Mouse (Mus musculus): ENCODE measurements at regions not wholly inside any gene's neighbourhood (a gene's known extent, or its start where the extent isn't known, plus 50 kb on each side); places are given as distances from the start of the nearest gene placed in this dataset.

DNA sequence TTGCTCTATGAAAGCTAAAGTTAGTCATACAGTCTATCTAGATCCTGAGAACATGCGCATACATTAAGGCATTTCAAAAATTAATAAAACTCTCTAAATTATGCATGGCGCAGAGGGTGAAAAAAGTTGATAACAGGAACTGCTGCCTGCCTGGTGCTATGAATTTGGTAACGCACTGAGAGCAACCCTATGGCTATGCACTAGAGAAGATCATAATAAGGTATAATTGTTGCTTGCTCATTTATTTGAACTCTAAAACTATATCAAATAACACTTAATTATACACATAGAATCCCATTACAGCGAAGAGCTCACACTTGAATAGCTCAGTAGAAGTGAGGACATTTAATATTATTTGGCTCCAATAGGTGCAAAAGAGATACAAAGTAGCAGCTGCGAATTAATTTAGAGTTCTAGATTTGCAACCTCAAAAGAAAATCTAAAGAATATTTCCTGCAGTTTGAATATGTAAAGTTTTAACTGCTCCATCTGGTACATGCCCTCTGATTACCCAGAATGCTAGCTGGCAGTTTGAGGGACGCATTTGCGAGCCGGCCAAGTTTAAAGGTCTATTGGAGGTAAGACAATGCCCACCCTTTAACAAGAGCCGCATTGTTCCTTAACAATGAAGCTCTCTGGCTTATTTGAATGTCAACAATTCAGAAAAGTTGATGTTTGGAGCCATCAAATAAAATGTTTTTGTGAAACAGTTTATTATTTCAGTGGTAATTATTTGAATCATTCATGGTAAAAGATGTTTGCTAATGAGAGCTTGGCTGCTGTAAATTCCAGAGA lies 56.0 kb upstream of the Fbxl4 start:
- no peak overlapping the region for H3K27ac ChIP-seq (replicated peaks in 1 of 2; ENCODE audit: control insufficient read depth in 1 of 2, insufficient read depth in 1 of 2, low read depth in 2 of 2, low read length in 2 of 2)
- 0 out of 2 replicates have a peak, but pooled peaks cover 8% of the 10 kb centered on the region for H3K9me3 ChIP-seq (ENCODE audit: control insufficient read depth, low read length)
- no peaks in the 10 kb centered on the region for H3K36me3 ChIP-seq (ENCODE audit: control insufficient read depth, insufficient read depth, low read length)
- WGBS, result 82% methylated on average over 9 of the region's 9 CpGs
- H3K4me3 ChIP-seq (ENCODE audit: control insufficient read depth in 1 of 2, insufficient read depth in 1 of 2, low read depth in 1 of 2, low read length in 2 of 2), result no peak overlapping the region
- ATAC-seq (ENCODE audit: insufficient number of reproducible peaks, insufficient read depth, low FRiP score, low read depth), result no peak
- no peak overlapping the region for H3K9ac ChIP-seq (ENCODE audit: low read length)
- no peaks in the 10 kb centered on the region for H3K4me1 ChIP-seq (ENCODE audit: control insufficient read depth in 2 of 2, insufficient read depth in 2 of 2, low read length in 2 of 2)
- H3K4me2 ChIP-seq (ENCODE audit: low read length), result no peak overlapping the region
- H3K27me3 ChIP-seq (ENCODE audit: control insufficient read depth, insufficient read depth, low read length), result no peaks in the 10 kb centered on the region

DNA sequence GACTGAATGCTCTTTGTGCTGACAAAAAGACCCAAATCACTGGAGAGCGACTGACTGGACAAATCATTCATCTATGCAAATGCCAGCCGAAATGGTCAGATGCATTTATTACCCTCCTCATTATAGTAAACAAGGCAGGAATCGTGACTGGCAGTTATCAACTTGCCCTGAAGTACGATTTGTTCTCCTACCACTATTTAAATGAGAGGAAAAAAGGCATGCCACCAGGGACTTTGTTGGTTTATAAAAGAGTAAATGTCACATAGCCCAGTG lies 55.5 kb upstream of the Fbxl4 start:
- 80% methylated on average over 4 of the region's 4 CpGs for WGBS
- Histone ChIP-seq H3K36me3 (ENCODE audit: control insufficient read depth, insufficient read depth, low read length) (no peaks in the 10 kb centered on the region), H3K4me3 (ENCODE audit: control insufficient read depth in 1 of 2, insufficient read depth in 1 of 2, low read depth in 1 of 2, low read length in 2 of 2) (no peak overlapping the region), H3K27ac (replicated peaks in 1 of 2; ENCODE audit: control insufficient read depth in 1 of 2, insufficient read depth in 1 of 2, low read depth in 2 of 2, low read length in 2 of 2) (no peak overlapping the region), H3K4me2 (ENCODE audit: low read length) (no peak overlapping the region), H3K27me3 (ENCODE audit: control insufficient read depth, insufficient read depth, low read length) (no peaks in the 10 kb centered on the region), H3K4me1 (ENCODE audit: control insufficient read depth in 2 of 2, insufficient read depth in 2 of 2, low read length in 2 of 2) (no peaks in the 10 kb centered on the region), H3K9ac (ENCODE audit: low read length) (no peak overlapping the region), H3K9me3 (ENCODE audit: control insufficient read depth, low read length) (0 out of 2 replicates have a peak, but pooled peaks cover 8% of the 10 kb centered on the region)
- ATAC-seq (ENCODE audit: insufficient number of reproducible peaks, insufficient read depth, low FRiP score, low read depth), result no peak

DNA sequence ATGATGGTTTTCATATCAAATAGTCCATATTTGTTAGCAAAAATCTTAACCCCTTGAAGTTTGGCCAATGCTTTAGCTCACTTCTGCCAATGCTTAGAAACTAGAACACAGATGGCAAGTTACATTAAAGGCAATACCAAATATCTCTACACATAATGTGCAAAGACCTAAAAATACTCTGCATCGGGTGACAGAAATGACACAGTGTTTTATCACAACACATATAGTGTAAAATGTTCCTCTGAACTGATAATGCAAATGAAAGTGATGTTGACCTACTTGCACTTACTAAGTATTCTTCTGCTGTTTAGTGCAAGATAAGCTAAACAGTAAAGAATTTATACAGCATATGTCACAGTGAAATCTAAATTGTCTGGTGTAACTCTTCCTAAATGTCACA lies 55.1 kb upstream of the Fbxl4 start:
- Histone ChIP-seq H3K4me1 (ENCODE audit: control insufficient read depth in 2 of 2, insufficient read depth in 2 of 2, low read length in 2 of 2) (no peaks in the 10 kb centered on the region), H3K4me2 (ENCODE audit: low read length) (no peak overlapping the region), H3K4me3 (ENCODE audit: control insufficient read depth in 1 of 2, insufficient read depth in 1 of 2, low read depth in 1 of 2, low read length in 2 of 2) (no peak overlapping the region), H3K36me3 (ENCODE audit: control insufficient read depth, insufficient read depth, low read length) (no peaks in the 10 kb centered on the region), H3K9me3 (ENCODE audit: control insufficient read depth, low read length) (0 out of 2 replicates have a peak, but pooled peaks cover 8% of the 10 kb centered on the region), H3K27ac (replicated peaks in 1 of 2; ENCODE audit: control insufficient read depth in 1 of 2, insufficient read depth in 1 of 2, low read depth in 2 of 2, low read length in 2 of 2) (no peak overlapping the region), H3K9ac (ENCODE audit: low read length) (no peak overlapping the region), H3K27me3 (ENCODE audit: control insufficient read depth, insufficient read depth, low read length) (no peaks in the 10 kb centered on the region)
- 51% methylated on average over 1 of the region's 1 CpGs for WGBS
- ATAC-seq (ENCODE audit: insufficient number of reproducible peaks, insufficient read depth, low FRiP score, low read depth), result no peak

Measured in heart, embryonic 14.5 days (tissue).